Mouse (Mus musculus) testis, postnatal 10 days (tissue): ENCODE data around the gene Gm9913.

Experiments
- DNase-seq: peaks from one replicate; pipeline ENCODE4 v3.0.0; 2021; ENCODE audit warnings: low spot score

Gm9913 gene

GRCm38 (mm10) chr2:125496696-125497095 lies 8.2 kb upstream of the Gm9913 start:
- no peak for DNase-seq

GRCm38 (mm10) chr2:125498216-125498615 lies 6.7 kb upstream of the Gm9913 start:
- DNase-seq: no peak

GRCm38 (mm10) chr2:125501526-125501925 lies 3.4 kb upstream of the Gm9913 start:
- DNase-seq: no peak

GRCm38 (mm10) chr2:125505746-125506315 lies 942 bp downstream of the Gm9913 start:
- DNase-seq: peak; percentile 70

DNA sequence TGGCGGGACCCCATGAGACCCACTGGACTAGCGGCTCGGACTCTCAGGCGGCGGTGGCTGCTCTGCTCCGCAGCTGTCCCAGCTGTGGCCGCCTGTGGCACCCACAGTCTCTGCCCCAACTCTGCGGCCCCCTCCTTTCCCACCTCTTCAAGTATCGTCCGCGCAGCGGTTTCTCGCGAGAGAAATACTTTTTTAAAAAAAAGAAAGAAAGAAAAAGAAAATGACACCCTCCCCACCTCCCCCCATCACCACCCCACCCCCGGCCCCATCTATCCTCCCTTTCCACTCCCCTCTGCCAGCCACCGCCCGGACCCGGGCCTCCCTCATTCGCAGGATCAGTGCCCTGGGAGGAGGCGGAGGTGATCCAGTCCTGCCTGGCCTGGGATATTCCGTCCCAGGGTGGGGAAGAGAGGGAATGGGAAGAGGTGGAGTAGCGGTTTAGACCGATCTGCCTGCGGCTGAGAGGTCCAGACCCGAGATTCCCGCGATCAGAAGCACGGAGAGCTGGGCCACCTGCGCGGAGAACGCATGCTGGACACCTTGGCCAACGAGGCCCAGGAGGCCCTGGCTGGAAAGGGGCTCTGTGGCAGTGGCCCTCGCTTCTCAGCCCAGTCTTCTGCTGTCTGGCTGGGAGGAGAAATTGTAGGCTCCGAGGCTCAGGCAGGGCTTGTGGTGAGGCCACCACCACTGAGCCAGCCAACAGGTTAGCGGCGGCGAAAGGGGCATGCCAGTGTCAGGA lies 1.6 kb downstream of the Gm9913 start:
- DNase-seq: peak; percentile 84

- no peak for DNase-seq
Measured at GRCm38 (mm10) chr2:125507893-125508292, 3.0 kb downstream of the Gm9913 start, which contains the start of gene Fbn1. Gene Fbn1, minus strand, starts transcription at chr2:125507993.

DNA sequence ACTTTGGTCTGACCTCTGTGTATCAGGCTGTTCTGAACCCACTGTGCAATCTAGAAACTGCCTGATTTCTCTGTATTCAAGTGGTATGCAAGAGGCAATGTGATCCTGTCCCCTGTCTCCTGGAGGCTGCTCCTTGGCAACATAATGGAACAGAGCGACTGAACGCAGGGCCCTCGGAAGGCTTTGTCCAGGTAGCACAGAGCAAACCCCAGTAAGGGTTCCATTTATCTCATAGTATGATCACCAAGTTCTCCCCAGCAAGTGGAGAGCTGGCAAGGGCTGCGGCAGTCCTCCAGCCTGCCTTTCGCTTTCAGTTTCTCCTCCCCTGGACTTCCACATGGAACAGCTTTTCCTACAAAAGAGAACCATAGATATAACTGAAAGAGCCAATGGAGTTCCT lies 3.5 kb downstream of the Gm9913 start:
- no peak for DNase-seq

- DNase-seq: no peak
Measured at GRCm38 (mm10) chr2:125510752-125511151, 5.9 kb downstream of the Gm9913 start.

GRCm38 (mm10) chr2:125511898-125512297 lies 7.0 kb downstream of the Gm9913 start:
- DNase-seq: no peak

GRCm38 (mm10) chr2:125512544-125512943 lies 7.7 kb downstream of the Gm9913 start:
- DNase-seq: no peak

GRCm38 (mm10) chr2:125514391-125514790 lies 9.5 kb downstream of the Gm9913 start:
- no peak for DNase-seq

DNA sequence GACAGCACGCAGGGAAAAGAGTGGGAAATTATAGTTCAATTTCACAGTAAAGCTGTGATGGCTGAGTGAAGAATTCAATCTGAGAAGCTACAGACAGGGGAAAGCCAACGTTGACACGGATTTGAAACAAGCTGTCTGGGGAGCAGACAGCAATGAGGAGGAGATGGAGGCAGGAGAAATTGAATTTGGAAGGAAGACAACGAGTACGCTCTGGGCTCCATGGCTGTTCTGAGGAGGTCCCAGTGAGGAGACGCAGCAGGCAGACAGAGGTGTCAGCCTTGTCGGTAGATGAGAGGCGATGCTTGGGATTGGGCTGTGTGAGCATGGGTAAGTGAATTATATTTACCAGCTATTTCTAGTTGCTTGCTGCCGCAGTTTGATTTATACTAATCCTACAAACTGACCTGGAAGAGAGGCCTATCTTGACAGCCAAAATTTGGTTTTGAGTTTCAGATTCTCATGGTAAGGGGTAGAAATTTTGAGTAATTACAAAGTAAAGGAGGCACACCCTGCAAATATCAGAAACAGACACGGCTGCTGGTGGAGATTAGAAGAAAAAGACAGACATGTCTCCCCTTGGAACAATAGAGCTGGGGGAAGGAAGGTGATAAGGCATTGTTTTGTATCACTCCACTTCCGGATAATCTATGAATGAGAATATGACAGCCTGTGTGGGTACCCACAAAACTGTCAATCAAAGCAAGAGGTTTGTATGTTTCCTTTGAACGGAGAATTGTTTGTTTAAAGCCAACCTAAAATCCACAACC lies 10.6 kb downstream of the Gm9913 start:
- DNase-seq: peak; percentile 24

DNA sequence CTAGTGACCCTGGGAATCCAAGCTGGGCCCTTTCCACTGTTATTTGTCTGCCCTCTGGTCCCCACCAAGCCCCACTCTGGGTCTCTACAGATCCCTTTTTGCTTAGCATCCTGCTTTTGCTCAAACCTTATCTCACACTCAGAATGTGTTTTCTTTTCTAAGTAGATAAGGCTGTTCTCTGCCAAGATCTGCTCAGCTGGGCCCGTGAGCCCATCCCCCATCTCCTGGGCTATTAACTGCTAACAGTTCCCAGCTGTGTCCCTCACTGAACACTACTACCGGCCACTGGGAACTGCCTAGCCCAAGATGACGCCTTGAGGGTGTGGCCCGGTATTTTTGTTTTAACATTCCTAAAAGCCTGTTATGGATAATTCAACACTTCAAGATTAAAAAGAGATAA lies 11.7 kb downstream of the Gm9913 start:
- DNase-seq: peak; percentile 62

GRCm38 (mm10) chr2:125525484-125525883 lies 20.6 kb downstream of the Gm9913 start:
- no peak for DNase-seq

DNA sequence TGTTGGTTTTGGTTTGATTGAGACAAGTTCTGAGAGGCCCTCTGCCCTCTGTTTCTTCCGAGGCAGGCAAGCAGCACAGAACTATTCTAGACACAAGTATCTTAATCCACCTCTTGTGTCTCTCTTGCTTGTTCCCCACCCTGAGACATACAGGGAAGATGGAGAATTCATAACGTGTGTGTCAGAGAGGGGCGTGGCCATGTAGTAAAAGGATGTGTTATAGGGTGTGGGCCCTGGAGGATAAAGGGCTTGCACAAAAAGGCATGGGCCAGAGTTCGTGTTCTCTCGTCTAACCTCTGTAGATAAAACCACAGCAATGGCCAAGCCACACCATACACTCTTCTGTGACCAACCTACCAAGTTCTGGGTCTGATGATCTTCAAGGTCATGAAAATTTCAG lies 21.7 kb downstream of the Gm9913 start:
- DNase-seq: no peak

DNA sequence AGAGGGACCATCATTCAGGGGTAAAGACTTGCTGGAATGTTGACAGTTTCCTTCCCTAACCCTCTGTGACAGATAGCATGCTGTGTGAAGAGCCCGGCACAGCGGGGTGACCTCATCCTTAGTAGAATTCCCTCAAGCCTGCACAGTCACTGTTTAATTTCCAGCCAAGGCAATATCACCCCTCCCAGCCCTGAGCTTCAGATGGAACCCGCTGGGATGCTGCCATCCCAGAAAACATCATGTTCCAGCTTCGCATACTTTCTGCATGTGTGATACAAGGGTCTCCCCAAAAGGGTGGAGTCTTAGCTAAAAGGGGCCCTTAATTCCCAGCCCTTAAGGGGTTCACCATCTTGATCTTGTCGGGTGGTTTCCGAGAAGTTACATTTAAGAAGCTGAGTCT lies 25.8 kb downstream of the Gm9913 start:
- DNase-seq: peak; percentile 50

GRCm38 (mm10) chr2:125539640-125540039 lies 34.8 kb downstream of the Gm9913 start:
- DNase-seq: no peak

- no peak for DNase-seq
Measured at GRCm38 (mm10) chr2:125540579-125540978, 35.7 kb downstream of the Gm9913 start.

DNA sequence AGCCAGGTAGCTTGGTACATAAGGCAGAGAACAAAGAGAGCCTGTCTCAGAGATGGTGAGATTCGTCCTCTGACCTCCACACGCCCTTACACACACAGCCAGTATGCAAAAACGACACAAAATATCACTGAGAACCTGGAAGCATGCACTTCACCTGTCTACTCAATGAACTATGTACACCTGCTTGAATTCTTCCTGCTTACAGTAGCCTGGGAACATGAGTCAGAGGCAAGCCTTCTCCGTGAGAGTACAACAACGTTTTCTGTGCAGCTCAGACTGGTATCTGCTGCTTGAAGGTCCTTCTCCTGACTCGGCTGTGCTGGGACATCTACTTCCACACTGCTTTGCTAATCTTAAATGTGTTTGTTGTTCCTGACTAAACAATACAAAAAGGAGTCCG lies 36.6 kb downstream of the Gm9913 start:
- DNase-seq: no peak

DNA sequence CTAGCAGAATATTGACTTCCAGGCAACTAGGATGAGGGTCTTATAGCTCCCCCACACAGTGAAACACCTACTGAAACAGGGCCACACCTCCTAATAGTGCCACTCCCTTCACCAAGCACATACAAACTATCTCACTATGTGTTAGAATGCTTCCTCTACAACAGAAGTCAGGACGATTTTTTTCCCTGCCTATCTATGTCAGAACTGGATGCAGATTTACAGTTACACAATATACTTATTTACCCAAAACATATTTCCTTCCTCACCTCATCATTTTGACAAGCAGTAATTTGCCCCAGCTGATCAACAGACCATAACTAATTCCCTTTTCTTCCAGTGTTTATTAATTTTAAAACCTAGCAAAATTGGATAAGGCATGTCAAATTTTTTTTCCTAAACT lies 38.8 kb downstream of the Gm9913 start:
- DNase-seq: no peak

GRCm38 (mm10) chr2:125544986-125545385 lies 40.1 kb downstream of the Gm9913 start:
- no peak for DNase-seq

DNA sequence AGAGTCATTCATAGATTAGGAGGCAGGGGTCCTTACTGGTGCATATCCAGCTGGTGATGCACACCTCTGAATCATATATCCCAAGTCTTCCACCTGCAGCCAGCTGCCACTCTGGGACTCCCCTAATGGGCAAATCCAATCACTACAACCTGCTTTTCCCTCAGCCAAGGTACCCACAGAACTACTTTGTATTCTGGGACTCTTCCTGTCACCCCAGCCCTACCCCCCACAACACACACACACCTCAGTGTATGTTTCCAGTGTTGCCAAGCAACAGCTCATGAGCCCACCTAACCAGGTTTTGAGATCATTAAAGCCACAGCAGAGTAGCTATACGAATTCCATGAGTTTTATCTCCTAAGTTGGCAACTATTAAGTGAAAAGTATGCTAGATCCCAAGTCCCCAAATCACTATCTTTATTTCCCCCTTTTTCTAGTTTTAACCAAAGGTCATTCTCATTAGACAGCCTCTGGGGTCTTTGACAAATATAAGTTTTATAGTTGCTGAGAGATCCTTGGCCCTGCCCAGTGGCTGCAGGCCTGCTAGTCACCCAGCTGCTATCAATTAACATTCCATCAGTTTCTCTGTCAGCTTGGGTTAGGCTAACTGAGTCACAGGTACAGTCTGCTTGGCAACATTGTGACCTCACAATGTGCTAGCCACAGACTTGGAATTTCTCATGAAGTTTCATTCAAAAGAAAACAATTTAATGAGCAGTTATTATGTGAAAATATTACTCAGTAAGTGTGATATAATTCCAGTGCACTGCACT lies 44.1 kb downstream of the Gm9913 start:
- DNase-seq: no peak
